Mouse (Mus musculus) liver, embryonic 13.5 days (tissue): ENCODE measurements at regions not wholly inside any gene's neighbourhood (a gene's known extent, or its start where the extent isn't known, plus 50 kb on each side); places are given as distances from the start of the nearest gene placed in this dataset.
A peak's percentile ranks its signal among the peaks of the same experiment; 100 is the strongest.

ENCODE experiments used
- ATAC-seq: fragments of 200-750 bp; cut with Nextera tagmentation; 2 replicates; pipeline ENCODE4 v1.8.0; 2017; ENCODE audit warnings: low read depth, mild to moderate bottlenecking, moderate number of reproducible peaks, moderate library complexity
- DNase-seq: peaks from one replicate; pipeline ENCODE4 v3.0.0; 2022
- H3K27ac ChIP-seq: fragments of 300-500 bp; sonication (generic); 2 replicates; pipeline ENCODE4 v1.5.1; 2015; ENCODE audit warnings: moderate library complexity, mild to moderate bottlenecking, inconsistent platforms
- H3K27me3 ChIP-seq: fragments of 300-500 bp; sonication (generic); 2 replicates; pipeline ENCODE4 v1.6.1; 2015; ENCODE audit warnings: mild to moderate bottlenecking, inconsistent platforms
- H3K36me3 ChIP-seq: fragments of 300-500 bp; sonication (generic); 2 replicates; pipeline ENCODE4 v1.6.1; 2015; ENCODE audit warnings: mild to moderate bottlenecking, inconsistent platforms
- H3K4me1 ChIP-seq: fragments of 300-500 bp; sonication (generic); replicated peaks from 2 replicates; pipeline ENCODE4 v1.6.1; 2015; ENCODE audit warnings: inconsistent platforms
- H3K4me2 ChIP-seq: fragments of 300-500 bp; sonication (generic); 2 replicates; pipeline ENCODE4 v1.6.1; 2015; ENCODE audit warnings: inconsistent platforms, mild to moderate bottlenecking, moderate library complexity
- H3K4me3 ChIP-seq: fragments of 300-500 bp; sonication (generic); replicated peaks from 2 replicates; pipeline ENCODE4 v1.5.1; 2015; ENCODE audit warnings: mild to moderate bottlenecking, inconsistent platforms
- H3K9ac ChIP-seq: fragments of 300-500 bp; sonication (generic); 2 replicates; pipeline ENCODE4 v1.6.1; 2015; ENCODE audit warnings: mild to moderate bottlenecking, inconsistent platforms
- H3K9me3 ChIP-seq: fragments of 300-500 bp; sonication (generic); replicated peaks from 2 replicates; pipeline ENCODE4 v1.6.1; 2016; ENCODE audit warnings: inconsistent platforms
- WGBS: fragments of 180-500 bp; shearing (Covaris S2); methylation state at CpG from one replicate; pipeline ENCODE4 v1.1.7; 2015; ENCODE audit not compliant: insufficient replicate concordance; 5-methylcytosine and 5-hydroxymethylcytosine counted together

- Histone ChIP-seq H3K4me1 (no peaks in the 10 kb centered on the region), H3K27ac (no peak overlapping the region), H3K9me3 (no peaks in the 10 kb centered on the region), H3K4me3 (no peak overlapping the region), H3K36me3 (no peaks in the 10 kb centered on the region), H3K27me3 (no peaks in the 10 kb centered on the region), H3K4me2 (no peak overlapping the region), H3K9ac (no peak overlapping the region)
- ATAC-seq (0 out of 2 replicates have a peak, but pooled peaks have one; percentile 26), DNase-seq (no peak)
- under 1% methylated on average over 5 of the region's 6 CpGs for WGBS
Observed at GRCm38 (mm10) chr8:64369973-64370372, 163.9 kb upstream of the Tll1 start.

- Histone ChIP-seq H3K36me3 (no peaks in the 10 kb centered on the region), H3K9me3 (no peaks in the 10 kb centered on the region), H3K27ac (no peak overlapping the region), H3K4me3 (no peak overlapping the region), H3K27me3 (no peaks in the 10 kb centered on the region), H3K4me1 (no peaks in the 10 kb centered on the region), H3K9ac (no peak overlapping the region), H3K4me2 (no peak overlapping the region)
- DNase-seq (no peak), ATAC-seq (no peak)
- WGBS, result 29% methylated on average over 4 of the region's 4 CpGs
Observed at GRCm38 (mm10) chr8:64367906-64368305, 161.8 kb upstream of the Tll1 start.

GRCm38 (mm10) chr8:64366974-64367266, 160.8 kb upstream of the Tll1 start:
- Histone ChIP-seq H3K4me2 (no peak overlapping the region), H3K9me3 (no peaks in the 10 kb centered on the region), H3K4me1 (no peaks in the 10 kb centered on the region), H3K36me3 (no peaks in the 10 kb centered on the region), H3K4me3 (no peak overlapping the region), H3K9ac (no peak overlapping the region), H3K27ac (no peak overlapping the region), H3K27me3 (no peaks in the 10 kb centered on the region)
- 68% methylated on average over 9 of the region's 9 CpGs for WGBS
- ATAC-seq, result no peak
- no peak for DNase-seq

- ATAC-seq (no peak), DNase-seq (no peak)
- no peaks in the 10 kb centered on the region for H3K27me3 ChIP-seq
- H3K9ac ChIP-seq, result no peak overlapping the region
- H3K27ac ChIP-seq, result no peak overlapping the region
- 80% methylated on average over 11 of the region's 11 CpGs for WGBS
- no peaks in the 10 kb centered on the region for H3K9me3 ChIP-seq
- H3K36me3 ChIP-seq, result no peaks in the 10 kb centered on the region
- H3K4me1 ChIP-seq, result no peaks in the 10 kb centered on the region
- H3K4me2 ChIP-seq, result no peak overlapping the region
- no peak overlapping the region for H3K4me3 ChIP-seq
Observed at GRCm38 (mm10) chr8:64366226-64366973, 160.3 kb upstream of the Tll1 start.

- H3K4me3 ChIP-seq, result no peak overlapping the region
- H3K27ac ChIP-seq, result no peak overlapping the region
- no peak overlapping the region for H3K4me2 ChIP-seq
- H3K9me3 ChIP-seq, result no peaks in the 10 kb centered on the region
- H3K9ac ChIP-seq, result no peak overlapping the region
- WGBS, result 69% methylated on average over 5 of the region's 5 CpGs
- H3K27me3 ChIP-seq, result no peaks in the 10 kb centered on the region
- ATAC-seq (no peak), DNase-seq (no peak)
- no peaks in the 10 kb centered on the region for H3K4me1 ChIP-seq
- H3K36me3 ChIP-seq, result no peaks in the 10 kb centered on the region
Observed at GRCm38 (mm10) chr8:64357092-64357491, 151.0 kb upstream of the Tll1 start.

GRCm38 (mm10) chr8:64348082-64348646, 142.1 kb upstream of the Tll1 start:
- no peaks in the 10 kb centered on the region for H3K9me3 ChIP-seq
- H3K4me3 ChIP-seq, result no peak overlapping the region
- H3K27ac ChIP-seq, result no peak overlapping the region
- 62% methylated on average over 3 of the region's 3 CpGs for WGBS
- H3K9ac ChIP-seq, result no peak overlapping the region
- H3K36me3 ChIP-seq, result no peaks in the 10 kb centered on the region
- H3K4me2 ChIP-seq, result no peak overlapping the region
- ATAC-seq, result no peak
- no peaks in the 10 kb centered on the region for H3K27me3 ChIP-seq
- H3K4me1 ChIP-seq, result no peaks in the 10 kb centered on the region
- DNase-seq, result no peak

- H3K27ac ChIP-seq, result no peak overlapping the region
- ATAC-seq (no peak), DNase-seq (no peak)
- H3K36me3 ChIP-seq, result no peaks in the 10 kb centered on the region
- WGBS, result 65% methylated on average over 2 of the region's 2 CpGs
- H3K9me3 ChIP-seq, result no peaks in the 10 kb centered on the region
- no peaks in the 10 kb centered on the region for H3K4me1 ChIP-seq
- H3K9ac ChIP-seq, result no peak overlapping the region
- H3K27me3 ChIP-seq, result no peaks in the 10 kb centered on the region
- no peak overlapping the region for H3K4me3 ChIP-seq
- H3K4me2 ChIP-seq, result no peak overlapping the region
Observed at GRCm38 (mm10) chr8:64347490-64347889, 141.4 kb upstream of the Tll1 start.

GRCm38 (mm10) chr8:64346428-64346827, 140.4 kb upstream of the Tll1 start:
- H3K27me3 ChIP-seq, result no peaks in the 10 kb centered on the region
- H3K9ac ChIP-seq, result no peak overlapping the region
- no peak for ATAC-seq
- no peak overlapping the region for H3K27ac ChIP-seq
- no peaks in the 10 kb centered on the region for H3K9me3 ChIP-seq
- DNase-seq, result no peak
- H3K4me1 ChIP-seq, result no peaks in the 10 kb centered on the region
- H3K36me3 ChIP-seq, result no peaks in the 10 kb centered on the region
- WGBS, result 70% methylated on average over 5 of the region's 5 CpGs
- H3K4me3 ChIP-seq, result no peak overlapping the region
- no peak overlapping the region for H3K4me2 ChIP-seq

GRCm38 (mm10) chr8:64344933-64345332, 138.9 kb upstream of the Tll1 start:
- WGBS, result 77% methylated on average over 1 of the region's 1 CpGs

GRCm38 (mm10) chr8:64343600-64343999, 137.5 kb upstream of the Tll1 start:
- no peak overlapping the region for H3K9ac ChIP-seq
- no peaks in the 10 kb centered on the region for H3K9me3 ChIP-seq
- H3K4me3 ChIP-seq, result no peak overlapping the region
- H3K36me3 ChIP-seq, result no peaks in the 10 kb centered on the region
- WGBS, result 39% methylated on average over 7 of the region's 7 CpGs
- H3K4me1 ChIP-seq, result no peaks in the 10 kb centered on the region
- no peak overlapping the region for H3K4me2 ChIP-seq
- ATAC-seq (no peak), DNase-seq (no peak)
- H3K27me3 ChIP-seq, result no peaks in the 10 kb centered on the region
- H3K27ac ChIP-seq, result no peak overlapping the region

More at GRCm38 (mm10) chr8:64344933-64345332, 138.9 kb upstream of the Tll1 start:
- H3K4me2 ChIP-seq, result no peak overlapping the region
- no peak overlapping the region for H3K27ac ChIP-seq
- no peak for ATAC-seq
- no peaks in the 10 kb centered on the region for H3K27me3 ChIP-seq
- H3K36me3 ChIP-seq, result no peaks in the 10 kb centered on the region
- no peak overlapping the region for H3K4me3 ChIP-seq
- no peaks in the 10 kb centered on the region for H3K9me3 ChIP-seq
- H3K4me1 ChIP-seq, result no peaks in the 10 kb centered on the region
- no peak overlapping the region for H3K9ac ChIP-seq
- DNase-seq, result no peak

GRCm38 (mm10) chr8:64342397-64342796, 136.3 kb upstream of the Tll1 start:
- Histone ChIP-seq H3K27ac (no peak overlapping the region), H3K4me2 (no peak overlapping the region), H3K9ac (no peak overlapping the region), H3K4me3 (no peak overlapping the region), H3K36me3 (no peaks in the 10 kb centered on the region), H3K4me1 (no peaks in the 10 kb centered on the region), H3K9me3 (no peaks in the 10 kb centered on the region), H3K27me3 (no peaks in the 10 kb centered on the region)
- DNase-seq, result no peak
- ATAC-seq, result no peak

GRCm38 (mm10) chr8:64337356-64337755, 131.3 kb upstream of the Tll1 start:
- 14% methylated on average over 7 of the region's 7 CpGs for WGBS
- H3K4me2 ChIP-seq, result no peak overlapping the region
- H3K27me3 ChIP-seq, result no peaks in the 10 kb centered on the region
- H3K4me3 ChIP-seq, result no peak overlapping the region
- H3K9me3 ChIP-seq, result no peaks in the 10 kb centered on the region
- no peaks in the 10 kb centered on the region for H3K4me1 ChIP-seq
- DNase-seq (no peak), ATAC-seq (no peak)
- H3K36me3 ChIP-seq, result no peaks in the 10 kb centered on the region
- H3K27ac ChIP-seq, result no peak overlapping the region
- H3K9ac ChIP-seq, result no peak overlapping the region
